16 mouse cellular contexts compared by ENCODE assay signal in genomic region chr13:9003306-9003705, GRCm38 (mm10). TPM values are rescaled to one million over a fixed set of nuclear protein-coding genes. Genes with fewer than 3 reads are reported as not detected.
DNase-seq lines count a peak whose midpoint lies in the region.
"Had no signal": no experiment of that assay in that cellular context is flagged by ENCODE, and none has a peak within 500 bp of the region (broad histone marks: within the 10 kb centered on the region; RNA-seq: fewer than 3 reads in every experiment).

No protein-coding gene starts in this region.

- intact Hi-C loops in heart, postnatal 36 days (cut with DNase I): no loop called here

- DNase-seq in adrenal gland, adult 8-10 months: peak; percentile 31
- no peak for DNase-seq in adrenal gland, adult 18-20 months (ENCODE audit: low spot score in 2 of 2)
- DNase-seq in adrenal gland, postnatal 36 days: peak; percentile 19 to 51
- no peak for DNase-seq in adrenal gland, postnatal 25 days
- DNase-seq in Muller cell, postnatal 12 days (ENCODE audit: inconsistent ontology term): peak; percentile 32
- DNase-seq in heart, postnatal 36 days: no peak
- DNase-seq: cerebellum, adult 11 months; cerebellum, adult 18-20 months; cerebellum, adult 8-10 months; cerebellum, adult 9-11 months; cerebellum, postnatal 14 days; cerebellum, postnatal 36 days; embryo, embryonic 11 days; forebrain, postnatal 0 days had no signal

RNA-seq across cellular contexts. Expression of gene Gtpbp4, which starts 7.4 kb away (rescaled TPM):
- 10 to 100 TPM; 54.3 to 63.3 (median 58.9) TPM for total RNA-seq in adrenal gland, adult 8-10 months (2022)
- 10 to 100 TPM; 70.7 to 72.4 TPM for total RNA-seq in adrenal gland, adult 18-20 months (2021)
- total RNA-seq in adrenal gland, postnatal 36 days (2021): 10 to 100 TPM; 64.4 to 76.0 TPM
- total RNA-seq in adrenal gland, postnatal 25 days (2021): 56.0 and 65.4 TPM in 2 replicates
- total RNA-seq in heart, postnatal 36 days (2021): 10 to 100 TPM; 39.5 to 42.0 TPM

RNA-seq across cellular contexts. Expression of gene Idi2, which starts 50.6 kb away (rescaled TPM):
- not detected for total RNA-seq in adrenal gland, adult 8-10 months (2022)
- not detected for total RNA-seq in adrenal gland, adult 18-20 months (2021)
- total RNA-seq in adrenal gland, postnatal 36 days (2021): not detected
- not detected in 2 replicates for total RNA-seq in adrenal gland, postnatal 25 days (2021)
- not detected for total RNA-seq in heart, postnatal 36 days (2021)
- total RNA-seq: common myeloid progenitor, adult 5-6 weeks; forebrain, postnatal 0 days; gastrocnemius, adult 18-20 months had no signal

RNA-seq across cellular contexts. Expression of gene Gm9745, which starts 55.3 kb away (rescaled TPM):
- not detected for total RNA-seq in adrenal gland, adult 8-10 months (2022)
- total RNA-seq in adrenal gland, adult 18-20 months (2021): not detected
- total RNA-seq in adrenal gland, postnatal 36 days (2021): not detected
- not detected in 2 replicates for total RNA-seq in adrenal gland, postnatal 25 days (2021)
- not detected for total RNA-seq in heart, postnatal 36 days (2021)
- total RNA-seq: common myeloid progenitor, adult 5-6 weeks; forebrain, postnatal 0 days; gastrocnemius, adult 18-20 months had no signal

Comparison
In these comparisons a context has a peak if more than half of its experiments do, and no peak if none do; other contexts are left out.
1. DNase-seq: peak in adrenal gland, adult 8-10 months (single experiment), adrenal gland, postnatal 36 days (2 of 2) and Muller cell, postnatal 12 days (single experiment); none in adrenal gland, adult 18-20 months (0 of 2), adrenal gland, postnatal 25 days (single experiment) and heart, postnatal 36 days (0 of 2).